Mouse (Mus musculus) stomach, postnatal 0 days (tissue): ENCODE data around the gene Angptl3.

ENCODE experiments used
- CTCF ChIP-seq: IDR thresholded peaks from 2 replicates; pipeline ENCODE4 v1.5.1; 2016; ENCODE audit warnings: antibody characterized with exemption, low read depth, mild to moderate bottlenecking, moderate library complexity
- EP300 ChIP-seq: optimal IDR thresholded peaks from 2 replicates; pipeline ENCODE3; 2016; ENCODE audit warnings: antibody characterized with exemption

DNA sequence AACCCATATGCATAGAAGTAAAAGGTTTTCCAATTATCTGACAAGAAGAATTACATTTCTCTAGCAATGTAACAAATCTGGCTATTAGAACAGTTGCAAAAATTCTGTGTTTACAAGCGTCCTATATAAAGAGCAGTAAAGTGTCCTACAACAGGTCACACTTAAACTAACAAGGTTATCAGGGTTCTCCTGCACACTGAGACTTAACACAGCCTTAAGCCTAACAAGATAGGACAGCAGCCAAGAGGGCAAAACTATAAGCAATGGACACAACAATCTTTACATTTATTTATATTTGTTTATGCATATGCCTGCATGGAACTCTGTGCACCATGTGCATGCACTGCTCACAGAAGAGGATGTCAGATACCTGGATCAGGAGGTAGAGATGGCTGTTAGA lies 50.4 kb downstream of the Angptl3 start:
- no peak for TF ChIP-seq CTCF
- TF ChIP-seq EP300 = no peak
